Mouse (Mus musculus) liver, embryonic 14.5 days (tissue): Measurements from ENCODE around the gene Ctdnep1.

Source experiments
- CTCF ChIP-seq: IDR thresholded peaks from 2 replicates; pipeline ENCODE4 v1.5.1; 2016; ENCODE audit warnings: antibody characterized with exemption, low read depth, control low read depth
- EP300 ChIP-seq: IDR thresholded peaks from 2 replicates; pipeline ENCODE4 v1.6.1; 2016; ENCODE audit warnings: antibody characterized with exemption, low read depth

DNA sequence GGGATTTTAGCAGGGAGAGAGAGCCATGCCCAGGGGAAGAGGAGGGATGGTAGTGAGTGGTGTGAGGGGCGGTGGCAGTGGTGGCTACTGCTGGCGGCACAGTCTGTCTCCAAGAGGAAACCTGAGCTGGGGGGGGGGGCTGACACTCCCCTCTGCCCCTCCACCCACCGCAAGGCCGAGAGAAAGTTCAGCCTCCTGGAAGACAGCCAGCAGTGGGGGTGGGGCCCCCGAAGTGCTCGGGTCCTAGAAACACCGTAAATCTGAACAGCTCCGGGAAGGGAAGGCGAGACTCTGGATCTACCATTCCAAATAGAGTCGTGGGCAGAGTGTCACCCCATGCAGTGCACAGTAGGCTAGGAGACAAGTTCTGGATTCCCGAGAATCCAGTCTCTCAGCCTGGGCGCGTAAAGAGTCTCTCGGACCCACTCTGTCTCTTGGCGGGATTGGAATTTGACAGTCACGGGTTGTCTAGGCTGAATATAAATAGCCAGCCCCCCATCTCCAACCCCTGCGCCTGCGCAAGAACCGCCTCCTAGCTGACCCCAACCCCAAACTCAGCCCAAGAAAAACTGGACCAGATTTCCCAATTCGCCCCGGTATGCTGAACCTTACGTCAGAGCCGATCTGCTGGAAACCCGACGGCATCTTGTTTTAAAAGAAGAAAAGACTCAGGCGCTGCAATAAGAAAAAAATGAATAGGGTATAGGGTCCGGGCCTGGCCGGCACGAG lies 33.5 kb upstream of the Ctdnep1 start:
- no peak for TF ChIP-seq CTCF
- TF ChIP-seq EP300, result no peak
